Mouse (Mus musculus) embryo, embryonic 10.5 days (tissue): ENCODE results near the gene Ano2.

Experiments used
- DNase-seq: peaks from one replicate; pipeline ENCODE4 v3.0.0-alpha.2; 2015; ENCODE audit warnings: low spot score

Ano2 gene

GRCm38 (mm10) chr6:125743203-125744100, 53.2 kb downstream of the Ano2 start:
- no peak for DNase-seq

GRCm38 (mm10) chr6:125747322-125747930, 57.2 kb downstream of the Ano2 start:
- no peak for DNase-seq

GRCm38 (mm10) chr6:125748646-125749045, 58.4 kb downstream of the Ano2 start:
- no peak for DNase-seq

GRCm38 (mm10) chr6:125762851-125763519, 72.8 kb downstream of the Ano2 start:
- no peak for DNase-seq

- peak; percentile 56 for DNase-seq
These were observed 83.0 kb downstream of the Ano2 start for GRCm38 (mm10) chr6:125773256-125773655.

- no peak for DNase-seq
These were observed 86.1 kb downstream of the Ano2 start for GRCm38 (mm10) chr6:125776291-125776690.

GRCm38 (mm10) chr6:125802954-125803353, 112.7 kb downstream of the Ano2 start:
- peak; percentile 52 for DNase-seq

GRCm38 (mm10) chr6:125803364-125804011, 113.3 kb downstream of the Ano2 start:
- DNase-seq = peak; percentile 62

- peak; percentile 68 for DNase-seq
These were observed 118.9 kb downstream of the Ano2 start for GRCm38 (mm10) chr6:125808996-125809649.

GRCm38 (mm10) chr6:125811395-125811794, 121.2 kb downstream of the Ano2 start:
- DNase-seq = no peak

GRCm38 (mm10) chr6:125838121-125838520, 147.9 kb downstream of the Ano2 start:
- DNase-seq = peak; percentile 3

- no peak for DNase-seq
These were observed 151.1 kb downstream of the Ano2 start for GRCm38 (mm10) chr6:125841284-125841683.

- no peak for DNase-seq
These were observed 161.0 kb downstream of the Ano2 start for GRCm38 (mm10) chr6:125851196-125851595.

GRCm38 (mm10) chr6:125858294-125858693, 168.1 kb downstream of the Ano2 start:
- no peak for DNase-seq

GRCm38 (mm10) chr6:125868516-125868915, 178.3 kb downstream of the Ano2 start:
- DNase-seq = peak; percentile 73

GRCm38 (mm10) chr6:125871482-125871881, 181.3 kb downstream of the Ano2 start:
- no peak for DNase-seq

GRCm38 (mm10) chr6:125874742-125875141, 184.5 kb downstream of the Ano2 start:
- DNase-seq = no peak

- DNase-seq = no peak
These were observed 186.7 kb downstream of the Ano2 start for GRCm38 (mm10) chr6:125876884-125877283.

GRCm38 (mm10) chr6:125878671-125879070, 188.5 kb downstream of the Ano2 start:
- no peak for DNase-seq

- DNase-seq = no peak
These were observed 189.1 kb downstream of the Ano2 start for GRCm38 (mm10) chr6:125879306-125879705.

GRCm38 (mm10) chr6:125888596-125888995, 198.4 kb downstream of the Ano2 start:
- DNase-seq = no peak

GRCm38 (mm10) chr6:125894340-125894739, 204.1 kb downstream of the Ano2 start:
- no peak for DNase-seq
